Mouse (Mus musculus) T-helper 2 cell (primary cell): ENCODE data around the gene Mesp2.

Experiments used
- in situ Hi-C: fragments of 300-600 bp; cut with MboI, MseI; formaldehyde crosslinking; loops from one replicate; pipeline ENCODE4 v1.15.1; 2025; ENCODE audit warnings: high pct_unique_total_duplicates

Gene Mesp2

DNA sequence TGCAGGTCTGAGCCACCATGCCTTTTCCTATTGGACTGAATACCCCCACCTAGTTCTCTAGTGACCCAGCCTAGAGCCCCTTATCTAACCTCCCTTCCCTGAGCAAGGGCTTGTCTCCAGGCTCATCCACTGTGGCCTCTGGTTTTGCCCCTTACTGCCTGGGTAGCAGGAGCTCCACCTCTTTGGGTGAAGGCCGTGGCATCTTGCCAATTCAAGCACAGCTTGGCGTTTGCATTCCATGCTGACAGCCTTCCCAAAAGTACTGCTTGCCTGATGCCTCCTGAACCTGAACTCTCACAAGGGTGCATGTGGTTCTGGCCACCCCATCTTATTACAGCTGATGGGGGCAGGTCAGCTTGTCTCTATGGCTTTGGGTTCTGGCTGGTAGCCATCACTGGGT lies 6.6 kb upstream of the Mesp2 start:
- in situ Hi-C loops: no loop called here

DNA sequence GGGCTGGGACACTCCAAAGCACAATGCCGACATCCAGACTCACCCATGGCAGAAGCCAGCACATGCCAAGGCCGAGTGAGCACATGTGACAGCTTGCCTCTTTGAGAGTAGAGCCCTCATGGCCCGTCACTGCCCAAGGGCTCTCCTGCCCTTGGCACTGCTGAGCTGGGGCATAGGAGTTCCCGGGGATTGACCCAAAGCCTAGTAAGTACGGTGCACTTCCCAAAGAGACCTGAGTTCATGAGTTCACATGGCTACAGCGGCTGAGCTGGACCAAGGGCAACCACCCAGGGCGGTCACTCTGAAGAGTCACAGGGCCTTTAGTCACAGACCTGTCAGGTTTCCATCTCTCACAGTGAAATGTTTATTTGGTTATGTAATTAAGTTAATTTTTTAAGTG lies 2.0 kb upstream of the Mesp2 start:
- in situ Hi-C loops: no loop called here

DNA sequence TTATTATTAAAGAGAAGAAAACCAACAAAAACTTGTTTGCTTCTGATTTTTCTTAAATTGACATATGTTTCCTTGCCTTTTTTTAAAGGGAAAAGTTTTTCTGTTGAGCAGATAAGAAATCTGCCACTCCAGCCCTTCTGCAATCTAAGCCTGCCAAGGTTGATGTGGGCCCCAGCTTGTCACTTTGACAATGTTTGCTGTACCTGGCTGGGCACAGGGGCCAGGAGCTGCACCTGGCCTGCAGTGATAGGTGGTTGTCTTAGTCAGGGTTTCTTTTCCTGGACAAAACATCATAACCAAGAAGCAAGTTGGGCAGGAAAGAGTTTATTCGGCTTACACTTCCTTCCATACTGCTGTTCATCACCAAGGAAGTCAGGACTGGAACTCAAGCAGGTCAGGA lies 2.9 kb downstream of the Mesp2 start:
- in situ Hi-C loops: no loop called here

DNA sequence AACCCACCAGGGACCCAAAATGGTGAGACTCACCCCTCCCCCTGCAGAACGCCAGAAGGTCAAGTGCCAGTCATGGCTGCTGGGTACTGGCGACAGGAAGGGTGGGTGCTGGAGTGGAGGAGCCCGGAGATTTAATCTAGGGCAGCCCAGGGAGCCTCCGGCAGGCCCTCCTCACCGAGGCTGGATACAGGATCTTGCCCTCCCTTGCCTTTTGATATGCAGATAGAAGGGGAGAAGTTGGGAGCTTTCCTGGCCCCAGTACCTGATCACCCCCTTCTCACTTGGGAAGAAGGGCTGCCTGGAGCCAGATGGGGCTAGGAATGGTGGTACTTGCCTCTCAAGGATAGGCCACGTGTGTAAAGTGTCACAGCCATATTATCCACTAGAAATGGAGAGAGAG lies 7.8 kb downstream of the Mesp2 start:
- in situ Hi-C loops: no loop called here

DNA sequence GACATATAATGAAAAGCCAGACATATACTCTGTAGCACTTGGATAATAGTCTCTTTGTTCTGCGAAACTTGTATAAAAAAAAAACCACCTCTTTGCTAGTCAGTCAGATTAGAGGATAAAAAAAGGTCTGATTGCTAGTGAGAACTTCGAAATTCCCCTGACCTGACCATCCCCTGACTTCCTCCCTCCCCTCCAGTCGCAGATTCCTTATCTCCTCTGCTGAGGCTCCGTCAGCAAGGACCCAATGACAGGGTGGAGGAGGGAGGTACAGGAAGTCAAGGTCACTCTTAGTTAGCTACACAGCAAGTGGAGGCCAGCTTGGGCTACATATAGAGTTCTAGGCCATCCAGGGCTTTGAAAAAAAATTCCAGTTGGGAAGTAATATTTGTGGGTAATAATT lies 9.0 kb downstream of the Mesp2 start:
- in situ Hi-C loops: no loop called here

DNA sequence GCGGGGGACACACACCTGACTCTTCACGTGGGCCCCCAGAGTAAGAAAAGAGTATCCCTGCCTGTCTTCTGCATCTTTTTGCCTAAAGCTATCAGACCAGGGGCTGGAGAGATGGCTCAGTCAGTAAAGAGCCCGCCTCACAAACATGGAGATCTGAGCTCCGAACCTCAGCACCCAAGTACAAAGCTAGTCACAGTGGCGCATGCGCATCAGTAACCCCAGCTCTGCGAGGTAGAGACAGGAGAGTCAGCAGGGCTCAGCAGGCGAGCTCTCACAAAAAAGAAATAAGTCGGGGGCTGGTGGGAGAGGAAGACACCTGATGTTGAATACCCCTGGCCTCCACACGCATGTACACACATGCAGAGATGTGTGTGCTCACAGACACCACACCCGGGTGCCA lies 9.5 kb downstream of the Mesp2 start:
- in situ Hi-C loops: no loop called here

DNA sequence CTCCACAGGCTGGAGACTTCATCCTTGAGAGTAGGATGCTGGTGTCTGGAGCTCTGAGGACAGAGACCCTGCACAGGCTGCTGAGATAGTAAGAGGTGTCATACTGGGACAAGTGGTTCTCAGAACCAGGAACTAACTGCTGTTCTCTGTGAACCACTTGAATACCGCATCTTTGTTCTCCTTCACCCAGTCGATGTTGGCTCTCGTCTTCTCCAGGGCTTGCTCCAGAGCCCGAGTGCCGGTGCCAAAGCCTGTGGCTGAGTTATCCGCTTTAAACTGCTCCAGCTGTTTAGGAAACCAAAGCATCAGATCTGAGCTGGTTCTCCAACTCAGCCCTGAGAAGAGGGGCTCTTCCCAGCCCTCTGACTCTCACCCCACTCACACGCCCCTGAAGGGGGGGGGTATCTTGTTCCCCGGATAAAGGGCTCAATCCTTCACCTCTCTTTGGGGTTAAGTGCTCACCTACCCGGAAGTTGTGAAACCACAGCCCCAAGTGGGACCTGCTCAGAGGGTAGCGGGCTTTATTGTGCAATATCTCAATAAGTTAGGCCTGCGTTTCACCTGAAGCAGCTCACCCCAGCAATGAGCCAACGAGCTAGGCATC lies 11.7 kb downstream of the Mesp2 start:
- in situ Hi-C loops: no loop called here

DNA sequence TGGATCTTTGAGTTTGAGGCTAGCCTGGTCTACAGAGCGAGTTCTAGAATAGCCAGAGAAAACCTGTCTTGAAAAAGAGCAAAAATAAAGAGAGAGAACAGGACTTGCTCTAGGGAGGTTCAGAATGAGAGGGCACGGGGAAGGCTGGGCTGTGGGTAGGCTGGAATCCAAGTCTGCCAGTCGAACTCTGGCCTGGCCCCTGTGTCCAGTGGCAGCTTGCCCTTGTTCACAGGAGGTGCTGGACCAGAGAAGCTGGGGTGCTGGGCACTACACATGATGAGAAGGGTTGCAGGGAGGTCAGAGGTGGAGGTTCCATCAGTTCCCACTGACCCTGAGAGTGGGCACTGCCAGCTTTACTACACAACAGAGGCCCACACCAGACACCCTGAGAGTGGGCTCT lies 17.8 kb downstream of the Mesp2 start:
- in situ Hi-C loops: no loop called here

DNA sequence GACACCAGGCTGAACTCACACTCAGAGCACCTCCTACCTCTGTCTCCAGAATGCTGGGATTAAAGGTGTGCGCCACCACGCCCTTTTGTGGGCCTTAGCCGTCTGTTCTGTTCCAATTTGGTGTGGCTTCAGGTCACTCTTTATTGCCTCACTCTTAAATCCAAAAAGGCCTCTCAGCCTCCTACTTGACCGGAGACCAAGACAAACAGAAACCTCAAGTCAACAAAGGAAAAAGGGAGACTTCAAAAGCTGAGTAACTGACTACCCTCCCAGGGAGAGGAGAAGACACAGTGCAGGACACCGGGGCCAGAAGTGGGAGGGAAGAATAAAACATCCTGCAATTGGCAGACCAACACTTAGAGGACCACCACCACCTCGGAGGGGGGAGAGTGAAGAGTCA lies 20.6 kb downstream of the Mesp2 start:
- in situ Hi-C loops: no loop called here

DNA sequence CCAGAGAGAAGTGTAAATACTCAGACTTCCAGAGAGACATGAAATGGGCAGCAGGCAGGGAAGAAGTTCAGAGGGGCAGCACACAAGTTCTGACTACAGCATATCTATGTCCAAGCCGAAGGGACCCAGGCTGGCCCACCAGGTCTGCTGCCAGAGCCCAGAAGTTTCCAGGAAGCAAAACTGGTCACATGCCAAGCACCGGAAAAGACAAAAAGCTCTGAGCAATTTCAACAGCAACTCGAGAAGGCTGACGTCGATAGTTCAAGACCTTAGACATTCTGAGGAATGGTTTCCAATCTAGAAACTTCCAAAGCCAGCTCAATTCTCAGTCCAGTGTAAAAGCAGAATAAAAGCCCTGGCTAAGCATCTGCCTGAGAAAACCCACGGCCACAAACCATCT lies 21.1 kb downstream of the Mesp2 start:
- in situ Hi-C loops: no loop called here

DNA sequence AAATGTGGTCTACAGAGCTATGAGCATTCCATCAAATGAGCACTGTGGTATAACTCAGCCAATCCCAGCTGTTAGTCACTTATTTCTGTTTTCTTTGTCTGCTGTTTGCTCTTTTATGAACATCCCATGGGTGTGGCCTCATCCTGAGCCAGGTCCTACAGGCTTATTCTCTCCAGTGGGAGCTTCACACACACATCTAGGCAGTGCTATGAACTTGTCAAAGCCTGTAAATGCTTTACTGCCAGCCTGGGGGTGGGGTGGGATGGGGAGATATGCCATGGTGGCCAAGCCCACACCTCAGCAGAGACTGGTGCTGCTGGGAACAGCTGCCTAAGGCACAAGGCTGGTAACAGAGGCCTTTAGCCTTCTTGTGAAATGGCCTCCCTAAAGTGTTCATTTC lies 22.5 kb downstream of the Mesp2 start:
- in situ Hi-C loops: no loop called here

DNA sequence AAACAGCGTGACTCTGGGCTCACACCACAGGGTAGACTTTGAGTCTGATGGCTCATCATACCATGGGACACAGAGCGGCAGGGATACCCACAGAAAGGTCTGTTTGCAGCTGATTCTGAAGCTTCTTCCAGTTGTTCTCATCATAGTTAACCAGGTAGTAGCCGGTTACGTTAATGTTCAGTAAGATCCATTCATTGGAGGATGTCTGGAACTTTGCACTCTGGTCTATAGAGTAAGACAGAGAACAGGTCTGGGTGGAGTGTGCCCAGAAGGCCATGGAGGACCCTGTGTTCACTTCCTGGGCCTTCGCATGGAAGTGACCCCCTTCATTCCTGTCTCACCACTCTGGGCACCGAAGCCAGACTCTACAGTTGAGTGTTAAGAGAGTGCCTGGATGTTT lies 24.7 kb downstream of the Mesp2 start:
- in situ Hi-C loops: no loop called here

DNA sequence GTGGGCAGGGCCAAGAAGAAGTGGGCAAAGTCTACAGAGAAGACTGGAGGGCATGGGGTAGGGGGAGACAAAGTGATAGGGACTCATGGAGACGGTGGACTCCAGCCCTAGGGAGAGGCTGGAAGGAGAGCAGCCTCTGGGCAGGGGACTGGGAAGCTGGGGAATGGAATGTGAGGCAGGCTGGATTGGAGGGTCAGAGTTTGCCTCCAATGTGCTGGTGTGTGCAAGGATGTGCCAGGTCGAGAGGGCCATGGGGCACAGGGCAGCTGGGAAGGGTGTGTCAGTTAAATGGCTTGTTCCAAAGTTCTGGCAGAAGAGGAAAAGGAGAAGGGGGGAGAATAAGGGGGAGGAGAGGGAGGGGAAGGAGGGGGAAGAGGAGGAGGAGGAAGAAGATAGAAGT lies 26.7 kb downstream of the Mesp2 start:
- in situ Hi-C loops: no loop called here

DNA sequence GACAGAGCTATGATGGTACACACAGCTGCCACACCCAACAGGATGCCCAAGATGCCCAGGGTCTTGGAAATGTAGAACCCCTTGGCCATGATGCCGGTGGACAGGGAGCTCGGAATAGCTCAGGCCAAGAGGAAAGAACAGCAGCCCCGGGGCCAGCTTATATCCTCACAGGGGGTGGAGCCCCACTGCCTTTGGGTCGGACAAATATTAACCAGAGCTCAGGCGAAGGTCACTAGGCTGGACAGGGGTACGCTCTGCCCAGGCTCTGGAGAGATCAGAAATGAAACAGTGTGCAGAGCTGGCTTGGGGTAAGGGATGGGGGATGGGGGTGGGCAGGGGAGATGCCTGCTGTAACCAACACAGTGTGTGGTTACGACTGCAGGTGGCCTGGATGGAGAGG lies 31.6 kb downstream of the Mesp2 start:
- in situ Hi-C loops: no loop called here

DNA sequence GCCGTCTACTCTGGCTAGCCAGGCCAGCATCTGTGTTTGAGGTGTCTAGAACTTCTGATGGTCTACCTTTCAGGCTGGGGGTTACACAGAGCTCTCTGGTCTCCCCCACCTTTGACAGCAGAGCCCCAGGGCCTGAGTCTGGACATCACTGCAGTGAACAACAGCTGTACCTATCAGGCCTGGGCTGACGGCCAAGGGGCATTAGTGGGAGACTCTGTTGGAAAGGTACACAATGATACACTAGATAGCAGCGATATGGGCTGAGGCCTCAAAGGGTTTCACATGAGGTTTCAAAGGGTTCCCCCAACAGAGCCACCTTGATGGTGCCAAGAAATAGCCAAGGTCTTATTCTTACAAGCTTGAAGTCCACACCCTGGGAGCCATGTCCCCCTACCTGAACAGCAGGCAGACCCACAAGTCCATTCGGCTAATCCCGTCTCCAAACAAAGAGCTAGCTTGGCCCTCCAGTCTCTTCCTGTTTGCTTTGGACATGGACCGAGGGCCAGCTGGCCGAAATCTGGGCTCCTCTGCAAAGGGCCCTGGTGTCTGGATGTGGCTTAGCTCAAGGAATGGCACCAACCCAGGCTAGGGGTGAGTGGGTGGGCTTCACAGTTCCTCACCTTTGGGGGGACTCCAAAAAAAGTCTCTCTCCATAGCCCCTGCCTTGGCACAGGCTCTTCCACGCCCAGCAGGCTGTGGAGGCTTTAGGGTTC lies 33.7 kb downstream of the Mesp2 start:
- in situ Hi-C loops: no loop called here

DNA sequence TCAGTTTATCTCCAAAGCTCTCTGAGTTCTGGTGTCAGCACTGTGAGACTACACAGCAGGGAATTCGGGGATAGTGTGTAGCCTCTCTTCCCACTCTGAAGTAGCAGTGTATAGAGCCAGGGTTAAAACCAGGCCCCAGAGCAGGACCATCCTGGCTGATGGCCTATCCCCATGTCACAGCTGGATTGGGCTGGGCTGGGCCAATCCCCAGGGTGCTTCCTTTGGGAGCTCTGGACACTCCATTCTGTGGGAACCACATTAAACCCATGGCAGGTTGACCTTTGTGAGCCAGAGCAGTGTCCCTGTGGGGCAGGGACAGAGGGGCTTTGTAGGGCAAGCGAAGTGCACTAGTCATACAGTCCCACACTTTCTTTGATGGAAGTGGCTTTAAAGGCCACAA lies 35.8 kb downstream of the Mesp2 start:
- in situ Hi-C loops: no loop called here

DNA sequence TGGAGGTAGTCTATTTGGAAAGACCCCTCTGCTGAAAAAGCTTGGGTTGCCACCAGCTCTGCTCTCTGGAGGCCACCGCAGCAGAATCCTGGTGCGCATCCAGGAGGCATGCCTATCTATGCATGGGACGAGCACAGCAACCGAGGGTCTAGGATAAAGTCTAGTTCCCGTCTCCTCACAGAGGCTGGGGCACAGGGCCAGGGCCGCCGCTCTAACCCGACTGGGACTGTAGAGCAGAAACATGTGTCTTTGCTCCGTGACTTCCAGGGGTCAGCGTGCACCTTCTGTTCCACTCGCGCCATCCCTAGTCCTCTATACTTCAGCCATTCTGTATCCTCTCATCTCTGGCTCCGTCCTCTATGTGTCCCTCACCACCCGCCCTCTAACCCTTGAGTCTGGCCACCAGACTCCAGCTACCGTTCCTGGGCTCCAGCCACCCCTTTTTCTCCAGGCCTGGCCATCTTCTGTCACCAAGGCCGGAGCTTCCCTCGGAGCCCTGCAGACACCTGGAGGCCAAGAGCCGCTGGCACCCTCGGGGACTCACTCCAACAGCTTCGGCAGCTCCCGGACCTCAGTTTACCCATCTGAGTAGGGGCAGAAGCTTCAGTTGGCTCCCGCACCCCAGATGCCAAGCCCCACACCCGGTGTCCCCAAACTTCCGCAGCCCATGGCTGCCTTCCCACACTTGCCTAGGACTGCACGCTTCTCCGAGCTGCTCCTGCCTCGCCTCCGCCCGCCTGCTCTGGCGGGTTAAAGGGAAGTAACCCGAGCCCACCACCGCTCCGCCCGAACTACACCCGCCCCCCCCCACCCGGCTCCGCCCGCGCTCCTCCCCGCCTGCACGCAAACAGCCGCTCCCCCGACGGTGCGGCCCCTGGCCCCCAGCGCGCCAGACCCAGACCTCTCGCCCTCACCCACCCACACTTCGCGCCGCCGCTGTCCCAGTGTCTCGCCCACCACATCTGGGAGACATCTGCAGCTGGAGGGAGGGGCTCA lies 37.2 kb downstream of the Mesp2 start:
- in situ Hi-C loops: no loop called here

DNA sequence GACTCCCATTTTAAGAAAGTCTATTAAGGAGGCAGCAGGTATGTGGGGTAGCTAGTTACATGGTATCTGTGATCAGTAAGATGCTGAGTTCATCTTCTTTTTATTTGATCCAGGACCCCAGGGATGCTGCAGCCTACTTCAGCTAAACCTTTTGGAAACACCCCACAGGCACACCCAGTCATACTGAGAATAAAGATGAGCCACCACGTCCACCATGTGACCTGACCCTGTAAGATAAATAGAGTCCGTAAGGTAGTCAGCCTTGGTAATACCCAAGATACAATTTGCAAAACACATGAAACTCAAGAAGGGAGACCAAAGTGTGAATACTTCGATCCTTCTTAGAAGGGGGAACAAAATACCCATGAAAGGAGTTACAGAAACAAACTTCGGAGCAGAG lies 45.8 kb downstream of the Mesp2 start:
- in situ Hi-C loops: no loop called here

DNA sequence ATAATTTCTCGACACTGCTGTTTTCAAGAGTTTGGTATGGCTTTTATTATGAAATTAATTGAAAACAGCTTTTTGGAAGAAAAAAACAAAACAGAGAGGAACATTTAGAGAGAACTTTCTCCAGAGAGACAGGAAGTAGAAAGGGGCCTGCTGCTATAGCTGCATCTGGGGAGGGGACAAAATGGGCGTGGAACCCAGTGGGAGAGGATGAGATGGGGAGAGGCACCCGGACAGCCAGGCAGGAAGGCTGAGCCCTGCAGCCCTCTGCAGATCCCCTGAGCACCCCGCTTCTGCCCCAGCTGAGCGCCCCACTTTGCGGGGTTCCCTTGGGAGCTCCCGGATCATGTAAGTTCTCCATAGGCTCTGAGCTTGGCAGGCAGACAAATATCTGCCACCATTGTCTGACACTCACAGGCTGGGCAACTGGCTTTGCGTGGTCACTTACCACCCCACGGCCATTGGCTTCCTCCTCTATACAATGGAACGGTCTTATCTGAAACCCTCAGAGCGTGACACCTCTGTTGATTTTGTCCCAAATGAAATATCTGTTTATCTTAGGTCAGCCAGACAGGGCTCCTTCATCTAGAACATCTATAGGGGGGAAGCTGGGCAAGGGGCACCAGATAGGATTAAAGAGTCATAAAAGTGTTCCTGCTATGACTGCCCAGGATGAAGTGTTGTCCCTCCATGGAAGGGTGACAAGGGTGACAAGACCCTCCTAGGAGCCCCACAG lies 47.8 kb downstream of the Mesp2 start:
- in situ Hi-C loops: no loop called here

DNA sequence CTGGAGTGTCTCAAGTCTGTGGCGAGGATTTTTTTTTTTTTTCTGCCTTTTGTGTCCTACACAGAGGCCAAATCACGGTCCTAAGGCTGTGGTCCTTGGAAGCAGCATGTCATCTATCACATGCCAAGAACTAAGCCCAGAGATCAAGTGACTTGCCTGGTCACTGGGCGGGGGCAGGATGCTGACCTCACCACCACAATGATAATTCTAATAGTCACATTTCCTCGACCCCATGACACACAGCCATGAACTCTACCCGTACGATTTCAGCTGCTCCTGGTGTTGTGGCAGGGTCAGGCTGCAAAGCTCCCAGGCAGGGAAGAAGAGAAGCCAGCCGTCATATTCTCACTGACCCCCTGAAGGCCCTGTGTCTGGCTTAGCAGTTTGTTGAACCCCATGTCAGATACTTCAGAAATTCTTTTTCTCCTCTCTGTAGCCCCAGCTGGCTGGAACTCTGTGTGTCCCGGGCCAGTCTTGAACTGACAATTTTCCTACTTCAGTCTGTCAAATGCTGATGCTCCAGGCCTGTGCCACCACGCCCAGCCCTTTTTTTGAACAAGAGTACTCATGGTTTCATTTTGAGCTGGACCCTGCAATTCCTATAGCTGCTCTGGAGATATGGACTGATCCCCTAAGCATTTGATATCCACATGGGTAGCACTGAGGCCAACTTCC lies 48.6 kb downstream of the Mesp2 start:
- in situ Hi-C loops: no loop called here

DNA sequence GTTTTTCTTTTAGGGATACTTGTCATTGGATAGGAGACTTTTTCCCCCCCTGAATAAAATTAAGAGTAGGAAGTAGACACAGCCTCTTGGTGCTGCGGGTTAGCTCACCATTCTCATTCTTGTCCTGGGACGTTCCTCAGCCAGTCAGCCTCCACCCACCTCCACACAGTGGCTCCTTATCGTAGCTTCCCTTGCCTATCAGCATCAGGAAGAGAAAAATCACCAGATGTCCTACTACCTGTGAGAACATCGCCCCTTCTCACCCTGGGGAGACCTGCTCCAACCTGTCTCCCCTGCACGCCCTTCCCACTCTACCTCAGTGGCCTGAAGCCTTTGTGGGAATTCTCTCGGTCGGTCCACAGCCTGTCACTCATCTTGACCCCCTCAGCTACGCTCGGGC lies 50.3 kb downstream of the Mesp2 start, which contains the start of gene Anpep:
Anpep (minus strand) TSS at position 249 of the 400 bp plus-strand sequence.
- in situ Hi-C loops: no loop called here
